ENCODE assay signal across 10 mouse cellular contexts in genomic region chr8:127184025-127184424, GRCm38 (mm10).
DNase-seq lines count a peak whose midpoint lies in the region; ATAC-seq and TF ChIP-seq lines count a peak whose summit lies in the region.
"Had no signal": no experiment of that assay in that cellular context is flagged by ENCODE, and none has a peak within 500 bp of the region (broad histone marks: within the 10 kb centered on the region; RNA-seq: fewer than 3 reads in every experiment).

No protein-coding gene starts in this region.

- no peaks in the 10 kb centered on the region for H3K27me3 ChIP-seq in kidney, adult 2 months (replicated peaks; ENCODE audit: control insufficient read depth, insufficient read depth, low read length)
- H3K27me3 ChIP-seq in liver, embryonic 12.5 days (replicated peaks), result no peaks in the 10 kb centered on the region
- H3K27me3 ChIP-seq in stomach, postnatal 0 days (ENCODE audit: control insufficient read depth, insufficient read depth, low read length), result no peaks in the 10 kb centered on the region

- peak; percentile 76 for ATAC-seq in liver, embryonic 12.5 days
- peak; percentile 75 for ATAC-seq in stomach, postnatal 0 days (ENCODE audit: low FRiP score, low TSS enrichment)

- 8% methylated on average over 4 of the region's 4 CpGs for WGBS in kidney, adult 2 months
- 48% methylated on average over 4 of the region's 4 CpGs for WGBS in liver, embryonic 12.5 days (ENCODE audit: insufficient replicate concordance)
- 8% methylated on average over 4 of the region's 4 CpGs for WGBS in stomach, postnatal 0 days

- no peak for TF ChIP-seq CTCF in kidney, adult 2 months (conservative IDR thresholded peaks at IDR 0.05; ENCODE audit: insufficient read depth, insufficient read length, low read depth, low read length)
- peak; percentile 33 for TF ChIP-seq CTCF in stomach, postnatal 0 days (IDR thresholded peaks at IDR 0.05; ENCODE audit: low read depth)

- no peak overlapping the region for H3K27ac ChIP-seq in kidney, adult 2 months (ENCODE audit: insufficient read depth, low read depth, low read length)
- no peak overlapping the region for H3K27ac ChIP-seq in liver, embryonic 12.5 days
- H3K27ac ChIP-seq in stomach, postnatal 0 days (replicated peaks), result no peak overlapping the region

- no peak overlapping the region for H3K4me2 ChIP-seq in liver, embryonic 12.5 days
- H3K4me2 ChIP-seq in stomach, postnatal 0 days (replicated peaks; ENCODE audit: low read depth), result no peak overlapping the region

- H3K4me3 ChIP-seq in kidney, adult 2 months (ENCODE audit: insufficient read depth, low read depth, low read length), result no peak overlapping the region
- no peak overlapping the region for H3K4me3 ChIP-seq in liver, embryonic 12.5 days
- no peak overlapping the region for H3K4me3 ChIP-seq in stomach, postnatal 0 days (ENCODE audit: low read depth, low read length)
- H3K4me3 ChIP-seq: megakaryocyte, embryonic 14.5 days had no signal

- peaks cover 22% of the 10 kb centered on the region for H3K4me1 ChIP-seq in kidney, adult 2 months (ENCODE audit: control insufficient read depth, insufficient read depth, low read length)
- peaks cover 21% of the 10 kb centered on the region; the same call in 1 of the 2 replicates for H3K4me1 ChIP-seq in liver, embryonic 12.5 days
- no peaks in the 10 kb centered on the region; the same call in 1 of the 2 replicates for H3K4me1 ChIP-seq in stomach, postnatal 0 days (replicated peaks; ENCODE audit: control insufficient read depth, insufficient read depth)
- H3K4me1 ChIP-seq: megakaryocyte, embryonic 14.5 days had no signal

- no peaks in the 10 kb centered on the region for H3K36me3 ChIP-seq in kidney, adult 2 months (ENCODE audit: control insufficient read depth, insufficient read depth, low read length)
- H3K36me3 ChIP-seq in liver, embryonic 12.5 days, result no peaks in the 10 kb centered on the region
- H3K36me3 ChIP-seq in stomach, postnatal 0 days (ENCODE audit: control insufficient read depth, insufficient read depth, low read length), result no peaks in the 10 kb centered on the region

- no peak for TF ChIP-seq POLR2A in kidney, adult 2 months (IDR thresholded peaks at IDR 0.05; ENCODE audit: low read depth, low read length)

- peak; percentile 2 for DNase-seq in retina, embryonic 14.5 days (ENCODE audit: low spot score)
- DNase-seq in retina, postnatal 1 day, result no peak
- peak; percentile 56 for DNase-seq in kidney, adult 2 months
- DNase-seq in stomach, postnatal 0 days (ENCODE audit: low spot score), result peak; percentile 69
- no peak for DNase-seq in testis, postnatal 14 days (ENCODE audit: low spot score)
- no peak for DNase-seq in adrenal gland, postnatal 25 days
- DNase-seq: cerebellum, adult 9-11 months; right cerebral cortex, postnatal 4 days had no signal

- no peak for TF ChIP-seq EP300 in stomach, postnatal 0 days (optimal IDR thresholded peaks at IDR 0.05)

- H3K9ac ChIP-seq in liver, embryonic 12.5 days, result no peak overlapping the region
- H3K9ac ChIP-seq in stomach, postnatal 0 days (ENCODE audit: low read length), result no peak overlapping the region

- no peaks in the 10 kb centered on the region for H3K9me3 ChIP-seq in liver, embryonic 12.5 days (replicated peaks)
- H3K9me3 ChIP-seq in stomach, postnatal 0 days (ENCODE audit: control insufficient read depth, low read length), result no peaks in the 10 kb centered on the region

Comparison
In these comparisons a context has a peak if more than half of its experiments do, and no peak if none do; other contexts are left out.
1. DNase-seq: peak in retina, embryonic 14.5 days (single experiment), kidney, adult 2 months (single experiment) and stomach, postnatal 0 days (single experiment); none in retina, postnatal 1 day (single experiment), testis, postnatal 14 days (single experiment) and adrenal gland, postnatal 25 days (single experiment).